Mouse (Mus musculus): ENCODE measurements around the gene 3110082I17Rik.

Gene 3110082I17Rik

DNA sequence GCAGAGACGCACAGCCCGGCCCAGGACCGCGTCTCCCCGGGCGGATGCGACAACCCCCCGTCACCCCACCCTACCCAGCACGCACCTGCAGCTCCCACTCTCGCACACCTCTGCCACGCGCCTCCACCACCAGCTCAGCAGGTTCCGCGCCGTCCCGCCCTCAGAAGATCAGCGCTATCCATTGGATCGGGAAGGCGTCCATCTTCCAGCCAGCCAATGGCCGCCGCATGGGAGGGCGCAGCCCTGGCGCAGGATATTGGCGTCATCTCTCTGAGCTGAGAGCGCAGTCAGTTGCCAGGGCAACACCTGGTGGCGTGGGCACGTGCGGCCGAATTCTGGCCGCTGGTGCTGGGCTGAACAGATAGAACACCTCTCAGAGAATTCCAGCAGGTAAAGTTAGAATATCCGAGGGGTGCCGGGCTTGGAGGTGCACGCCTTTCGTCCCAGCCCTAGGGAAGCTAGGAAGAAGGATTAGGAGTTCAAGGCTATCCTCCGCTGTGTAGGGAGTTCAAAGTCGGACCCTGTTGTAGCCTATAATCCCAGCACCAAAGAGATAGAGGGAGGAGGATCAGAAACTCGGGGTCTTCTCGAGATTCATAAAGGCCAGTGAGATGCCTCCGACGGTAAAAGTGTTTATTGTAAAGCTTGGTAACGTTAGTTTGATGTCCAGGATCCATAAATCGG lies at the start of gene 3110082I17Rik:
3110082I17Rik (minus strand) TSS at position 144 of the 684 bp plus-strand sequence.
- peak; percentile 99 for DNase-seq

DNA sequence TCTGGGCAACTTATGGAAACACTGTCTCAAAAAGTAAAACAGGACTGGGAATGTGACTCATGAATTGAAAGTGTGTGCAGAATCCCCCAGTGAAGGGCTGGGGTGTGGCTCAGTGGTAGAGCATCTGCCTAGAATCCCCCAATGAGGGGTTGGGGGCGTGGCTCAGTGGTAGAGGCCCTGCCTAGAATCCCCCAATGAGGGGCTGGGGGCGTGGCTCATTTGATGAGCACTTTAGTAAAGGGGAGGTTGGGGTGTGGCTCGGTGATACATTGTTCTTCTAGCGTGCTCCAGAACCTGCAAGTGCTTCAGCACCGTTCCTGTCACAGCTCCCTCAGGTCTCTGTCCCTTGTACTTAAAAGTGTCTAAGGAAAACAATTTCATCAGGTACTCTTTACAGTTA lies 45.9 kb upstream of the 3110082I17Rik start:
- peak; percentile 30 for DNase-seq

DNA sequence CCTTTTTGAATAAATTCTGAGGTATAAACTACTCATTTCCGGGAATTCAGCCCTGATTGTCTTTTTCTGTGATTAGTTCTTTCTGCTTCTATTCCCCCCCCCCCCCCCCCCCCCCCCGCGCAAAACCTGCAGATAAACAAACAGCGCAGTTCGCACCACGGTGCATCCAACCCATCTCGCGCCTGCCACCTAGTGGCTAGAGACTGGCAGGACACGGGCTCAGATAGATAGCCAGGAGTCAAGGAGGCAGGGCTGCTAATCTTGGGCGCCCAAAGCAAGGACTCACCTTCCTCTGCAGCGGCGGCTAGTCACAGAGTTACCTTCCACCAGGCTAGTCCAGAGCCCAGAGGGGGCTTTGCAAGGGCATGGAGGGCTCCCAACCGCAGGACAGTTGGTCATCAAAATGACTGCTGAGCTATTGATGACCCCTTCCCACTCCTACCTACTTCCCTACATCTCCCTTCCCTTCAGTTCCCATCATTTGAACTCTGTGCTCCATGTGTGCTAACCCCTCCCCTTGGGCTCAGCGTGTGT lies 44.8 kb upstream of the 3110082I17Rik start:
- peak; percentile 92 for DNase-seq

DNA sequence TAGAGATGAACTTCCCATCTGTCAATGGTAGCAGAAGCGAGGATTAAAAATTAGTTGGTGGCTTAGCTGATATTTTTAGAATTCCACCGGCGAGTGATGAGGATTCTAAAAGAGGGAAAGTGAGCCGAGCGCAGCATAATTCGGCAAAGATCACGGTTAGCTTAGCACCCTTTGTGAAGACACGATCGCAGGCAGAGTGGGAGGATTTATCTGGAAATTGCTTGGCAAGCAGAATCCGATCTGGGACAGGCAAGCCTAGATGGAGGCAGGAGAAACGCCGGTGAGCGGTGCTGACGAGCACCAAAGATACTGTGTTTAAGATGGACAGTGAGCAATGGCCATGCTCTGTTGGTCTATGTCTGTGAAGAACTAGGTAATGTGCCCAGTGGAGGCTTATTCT lies 42.0 kb upstream of the 3110082I17Rik start:
- no peak for DNase-seq

- DNase-seq = no peak
These were observed 38.5 kb upstream of the 3110082I17Rik start for GRCm38 (mm10) chr5:139498791-139499190.

- DNase-seq = no peak
These were observed 36.6 kb upstream of the 3110082I17Rik start for GRCm38 (mm10) chr5:139496939-139497338.

GRCm38 (mm10) chr5:139495019-139495669 lies 34.8 kb upstream of the 3110082I17Rik start:
- DNase-seq = peak; percentile 43

DNA sequence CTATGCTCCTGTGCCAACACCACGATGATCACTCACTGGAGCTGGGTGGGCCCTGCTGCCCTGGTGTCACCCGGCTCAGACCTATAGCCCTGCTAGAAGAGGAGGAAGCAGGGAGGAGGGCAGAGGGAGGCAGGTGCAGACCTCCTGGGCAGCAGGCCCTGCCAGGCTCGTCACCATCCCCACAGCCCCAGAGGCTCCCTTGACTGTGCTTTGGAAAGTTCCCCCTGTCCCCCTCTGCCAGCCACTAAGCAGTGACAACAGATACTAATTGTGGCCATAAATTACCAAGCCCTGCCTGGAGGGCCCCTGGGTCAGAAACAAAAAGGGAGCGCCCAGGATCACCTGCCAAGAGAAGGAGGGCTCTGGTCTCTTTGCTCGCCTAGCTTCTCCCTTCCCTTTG lies 33.4 kb upstream of the 3110082I17Rik start:
- DNase-seq = no peak

DNA sequence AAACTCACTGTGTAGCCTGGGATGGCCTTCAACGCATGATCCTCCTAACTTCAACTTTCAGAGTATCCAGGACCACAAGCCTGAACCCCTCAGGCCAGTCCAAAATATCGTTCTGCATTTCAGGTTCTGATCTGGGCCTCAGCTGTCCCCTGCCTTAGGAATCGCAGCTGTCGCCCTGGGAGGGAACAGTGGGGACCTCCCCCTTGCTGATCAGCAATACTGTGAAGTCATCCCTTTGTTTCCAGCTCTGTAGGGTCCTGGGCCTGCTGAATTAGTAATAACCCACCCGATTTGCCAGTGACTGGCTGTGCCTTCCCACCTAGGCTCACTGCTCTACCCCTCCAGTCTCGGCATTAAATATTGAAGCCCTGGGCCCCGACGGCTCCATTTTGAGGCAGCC lies 31.0 kb upstream of the 3110082I17Rik start:
- DNase-seq = no peak

- DNase-seq = no peak
These were observed 29.8 kb upstream of the 3110082I17Rik start for GRCm38 (mm10) chr5:139490131-139490530.

GRCm38 (mm10) chr5:139484185-139484814 lies 24.0 kb upstream of the 3110082I17Rik start, which contains the start of gene Zfand2a:
Gene Zfand2a (minus strand): TSS chr5:139484549.
- peak; percentile 99 for DNase-seq

- no peak for DNase-seq
These were observed 23.0 kb upstream of the 3110082I17Rik start for GRCm38 (mm10) chr5:139483171-139483848.

GRCm38 (mm10) chr5:139480406-139480805 lies 20.1 kb upstream of the 3110082I17Rik start:
- DNase-seq = no peak

GRCm38 (mm10) chr5:139479088-139479487 lies 18.8 kb upstream of the 3110082I17Rik start:
- DNase-seq = no peak

GRCm38 (mm10) chr5:139474741-139475140 lies 14.4 kb upstream of the 3110082I17Rik start:
- no peak for DNase-seq

DNA sequence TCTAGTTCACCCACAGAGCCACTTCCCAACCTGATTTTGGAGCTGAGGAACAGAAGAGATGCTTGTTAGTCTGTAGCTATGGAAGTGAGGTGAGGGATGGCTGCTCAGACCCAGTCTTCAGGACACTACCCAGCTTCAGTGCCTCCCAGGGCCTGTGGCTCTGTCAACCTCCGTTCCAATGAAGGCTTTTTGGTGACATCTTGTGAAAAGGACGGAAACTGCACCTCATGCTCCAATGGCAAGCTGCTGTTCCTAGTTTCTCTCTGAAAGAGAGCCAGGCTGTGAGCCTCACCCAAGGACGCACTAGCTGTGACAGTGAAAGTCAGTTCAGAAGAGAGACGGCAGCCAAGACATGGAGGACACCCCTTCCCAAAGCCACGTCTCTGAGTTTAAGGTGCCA lies 7.7 kb upstream of the 3110082I17Rik start:
- DNase-seq = peak; percentile 38

DNA sequence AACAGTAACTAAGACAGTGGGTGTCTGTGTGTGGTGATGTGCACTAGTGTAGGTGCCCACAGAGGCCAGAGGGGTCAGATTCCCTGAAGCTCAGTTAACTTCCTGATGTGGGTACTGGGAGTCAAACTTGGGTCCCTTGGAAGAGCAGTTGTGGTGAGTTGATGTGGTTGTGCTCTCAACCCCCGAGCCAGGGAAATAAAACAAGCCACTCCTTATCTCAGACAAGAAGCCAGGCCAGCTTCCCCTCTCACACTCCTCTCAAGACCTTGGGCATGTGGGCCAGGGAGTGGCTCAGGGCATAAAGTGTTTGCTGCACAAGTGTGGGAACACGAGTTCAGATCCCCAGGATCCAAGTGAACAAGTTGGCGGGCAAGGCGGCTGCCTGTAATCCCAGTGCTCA lies 6.5 kb upstream of the 3110082I17Rik start:
- DNase-seq = no peak

- no peak for DNase-seq
These were observed 6.0 kb upstream of the 3110082I17Rik start for GRCm38 (mm10) chr5:139466373-139466772.

DNA sequence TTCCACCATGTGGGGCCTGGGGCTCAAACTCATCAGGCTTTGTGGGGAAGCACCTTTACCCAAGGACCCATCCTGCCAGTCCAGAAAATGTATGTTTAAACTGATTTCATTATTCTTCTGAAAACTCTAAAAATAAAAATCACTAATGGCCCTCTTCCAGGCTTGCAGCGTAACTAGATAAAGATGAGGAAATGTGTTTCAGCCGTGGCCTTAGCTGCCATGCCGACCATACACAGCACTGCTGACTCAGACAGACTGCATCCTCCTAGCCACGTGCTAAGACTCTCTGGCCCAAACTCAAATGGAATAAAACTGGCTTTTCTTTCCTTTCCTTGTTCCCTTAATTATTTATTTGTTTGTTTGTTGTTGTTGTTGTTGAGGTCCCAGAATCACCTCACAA lies 4.5 kb upstream of the 3110082I17Rik start:
- no peak for DNase-seq

DNA sequence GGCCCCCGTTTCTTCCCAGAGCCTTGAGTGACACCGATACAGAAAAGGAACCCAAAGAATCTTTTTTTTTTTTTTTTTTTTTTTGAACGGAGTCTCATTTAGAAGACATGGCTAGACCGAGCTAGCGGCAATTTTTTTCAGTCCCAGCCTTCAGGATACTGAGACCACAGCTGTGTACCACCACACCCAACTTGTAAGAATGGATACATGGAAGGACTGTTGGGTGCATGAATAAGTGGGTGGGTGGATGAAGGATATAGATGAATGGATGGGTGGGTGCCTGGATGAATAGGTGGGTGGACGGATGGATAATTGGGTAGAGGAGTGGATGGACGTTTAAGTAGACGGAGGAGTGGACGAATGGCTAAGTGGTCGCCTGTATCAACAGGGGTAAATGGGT lies 389 bp downstream of the 3110082I17Rik start:
- DNase-seq = no peak

- DNase-seq = no peak
These were observed 3.1 kb downstream of the 3110082I17Rik start for GRCm38 (mm10) chr5:139457241-139457640.

DNA sequence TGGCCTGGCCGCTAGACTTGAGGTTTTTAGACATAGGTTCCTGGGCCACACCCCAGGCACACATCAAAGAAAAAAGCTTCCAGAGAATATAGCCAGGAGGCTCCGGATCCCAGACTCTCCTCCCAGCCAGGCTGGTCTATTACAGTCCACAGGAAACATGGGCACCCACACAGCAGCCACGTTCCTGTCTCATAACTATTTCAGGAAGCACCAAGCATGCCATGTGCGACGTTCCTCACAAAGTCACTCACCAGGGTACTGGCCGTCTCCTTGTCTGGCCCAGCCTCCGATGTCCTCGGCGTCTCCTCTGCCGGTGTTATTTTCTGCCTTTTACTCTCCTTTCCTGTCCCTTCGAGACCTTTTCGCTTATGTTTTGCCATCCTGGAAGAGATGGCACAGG lies 5.2 kb downstream of the 3110082I17Rik start:
- no peak for DNase-seq

GRCm38 (mm10) chr5:139453031-139453430 lies 7.3 kb downstream of the 3110082I17Rik start:
- no peak for DNase-seq
